Mouse (Mus musculus) embryo, embryonic 9.5 days (tissue): ENCODE results near the gene Tbx2.

Source experiments
- DNase-seq: peaks from one replicate; pipeline ENCODE4 v3.0.0-alpha.2; 2017; ENCODE audit errors: extremely low spot score

Tbx2 gene

DNA sequence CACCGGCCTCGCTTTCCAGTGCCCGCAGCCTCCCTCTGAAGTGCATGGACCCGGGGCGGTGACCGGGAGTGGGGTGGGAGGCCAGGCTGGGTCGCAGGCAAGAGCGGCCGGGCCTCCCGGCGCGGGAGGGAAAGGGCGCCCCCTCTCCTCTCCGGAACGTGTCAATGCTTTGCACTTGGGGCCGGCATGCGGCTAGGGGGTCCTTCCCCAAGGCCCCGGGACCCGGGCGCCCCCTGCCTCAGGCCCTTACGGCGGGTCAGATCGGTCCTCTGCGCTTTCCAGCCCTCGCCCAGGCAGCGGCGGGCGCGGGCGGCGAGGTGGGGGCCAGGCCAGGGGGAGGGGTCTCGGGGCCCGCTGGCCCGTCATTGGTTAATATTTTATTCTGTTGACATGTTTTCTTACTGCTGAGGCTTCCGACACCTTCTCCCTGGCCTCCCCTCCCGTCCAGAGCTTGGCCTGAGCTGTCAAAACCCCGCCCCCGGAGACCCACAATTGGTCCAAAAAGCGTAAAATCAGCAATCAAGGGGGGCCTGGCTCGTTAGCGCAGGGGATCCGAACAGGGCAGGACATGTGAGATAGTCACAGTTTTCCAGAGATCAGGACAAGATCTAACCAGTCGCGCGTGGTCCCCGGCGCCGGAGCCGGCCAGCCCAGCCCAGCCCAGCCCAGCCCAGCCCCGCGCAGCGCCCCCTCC is at the start of gene Tbx2:
TSS of gene Tbx2 (plus strand) at position 321 of the 694 bp plus-strand sequence.
- DNase-seq, result peak; percentile 86

DNA sequence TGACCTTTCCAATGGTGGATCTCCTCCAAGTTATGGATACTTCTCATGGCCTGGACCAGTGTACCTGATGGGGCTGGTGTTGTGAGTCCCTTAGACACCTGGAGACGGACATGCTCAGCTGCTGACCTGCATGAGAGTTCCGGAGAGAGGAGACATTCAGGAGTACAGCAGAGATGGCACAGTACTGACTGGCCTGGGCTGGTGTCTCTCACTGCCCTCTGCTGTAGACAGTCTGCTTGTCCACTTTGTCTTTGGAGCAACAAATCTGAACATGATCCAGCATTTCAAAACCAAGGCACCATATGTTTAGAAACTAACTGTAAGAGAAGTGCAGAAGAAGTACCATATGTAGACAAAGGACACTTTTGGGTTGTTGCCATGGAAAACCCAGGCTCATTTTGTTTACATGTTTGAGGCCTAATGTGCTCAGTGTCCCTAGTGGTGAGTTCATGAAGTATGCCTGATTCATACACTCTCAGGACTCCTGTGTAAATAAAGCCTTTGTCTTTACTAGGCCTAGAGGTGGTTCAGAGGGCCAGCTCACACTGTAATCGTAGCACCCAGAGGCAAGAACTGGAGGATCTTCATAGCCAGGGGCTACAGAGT is 46.1 kb upstream of the Tbx2 start:
- no peak for DNase-seq

DNA sequence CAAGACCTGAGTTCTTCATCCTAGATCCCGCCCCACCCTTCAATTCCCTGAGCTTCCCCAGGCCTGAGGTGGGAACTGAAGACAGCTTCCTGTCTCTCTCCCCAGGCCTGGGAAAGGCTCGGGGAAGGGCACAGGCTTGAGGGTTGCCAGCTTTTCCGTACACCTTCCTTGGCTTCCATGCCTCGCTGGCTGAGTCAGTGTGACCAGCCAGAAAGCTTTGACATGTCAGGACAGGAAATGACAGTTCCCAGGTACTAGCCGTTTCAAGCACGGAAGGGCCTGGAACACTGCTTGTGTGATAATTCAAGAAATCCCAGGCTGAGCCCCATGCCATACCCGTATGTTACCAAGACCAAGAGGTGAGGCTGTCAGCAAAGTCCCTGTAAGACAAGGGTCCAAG is 42.6 kb upstream of the Tbx2 start:
- DNase-seq, result no peak

DNA sequence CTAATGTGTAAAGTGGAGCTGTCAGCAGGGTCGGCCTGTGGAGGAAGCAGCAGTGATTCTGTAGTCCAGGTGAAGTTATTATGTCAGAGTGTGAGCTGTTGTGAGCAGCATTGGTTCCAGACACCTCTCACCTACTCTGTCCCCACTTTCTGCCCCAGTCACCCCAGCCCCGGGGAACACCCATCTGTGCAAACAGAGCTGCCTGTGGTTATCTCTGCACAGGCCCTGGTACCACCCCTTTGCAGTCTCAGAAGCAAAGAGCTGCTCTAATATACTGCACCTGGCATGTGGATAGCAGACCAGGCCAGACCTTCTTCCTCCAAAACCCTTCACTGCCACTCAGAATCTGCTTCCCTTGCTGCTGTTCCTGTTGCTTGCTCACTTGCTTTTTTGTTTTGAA is 42.1 kb upstream of the Tbx2 start:
- no peak for DNase-seq

DNA sequence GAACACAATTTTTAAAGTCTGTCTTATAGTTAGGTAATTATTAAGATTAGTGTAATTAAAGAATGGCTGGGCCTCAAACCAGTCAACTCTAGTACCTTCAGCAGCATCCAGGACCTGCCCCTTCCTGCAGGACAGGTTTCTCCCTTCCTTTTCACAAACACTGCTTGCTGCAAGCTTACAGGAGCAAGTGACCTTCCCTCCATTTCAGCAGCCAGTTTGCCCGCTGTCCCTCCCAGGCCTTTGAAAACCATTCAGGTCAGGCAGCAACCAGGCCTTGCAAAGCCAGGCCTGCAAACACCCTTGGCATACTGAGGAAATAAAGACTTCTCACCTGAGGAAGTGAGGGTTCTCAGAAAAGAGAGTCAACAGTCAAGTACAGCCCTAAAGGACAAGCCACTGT is 41.1 kb upstream of the Tbx2 start:
- no peak for DNase-seq

DNA sequence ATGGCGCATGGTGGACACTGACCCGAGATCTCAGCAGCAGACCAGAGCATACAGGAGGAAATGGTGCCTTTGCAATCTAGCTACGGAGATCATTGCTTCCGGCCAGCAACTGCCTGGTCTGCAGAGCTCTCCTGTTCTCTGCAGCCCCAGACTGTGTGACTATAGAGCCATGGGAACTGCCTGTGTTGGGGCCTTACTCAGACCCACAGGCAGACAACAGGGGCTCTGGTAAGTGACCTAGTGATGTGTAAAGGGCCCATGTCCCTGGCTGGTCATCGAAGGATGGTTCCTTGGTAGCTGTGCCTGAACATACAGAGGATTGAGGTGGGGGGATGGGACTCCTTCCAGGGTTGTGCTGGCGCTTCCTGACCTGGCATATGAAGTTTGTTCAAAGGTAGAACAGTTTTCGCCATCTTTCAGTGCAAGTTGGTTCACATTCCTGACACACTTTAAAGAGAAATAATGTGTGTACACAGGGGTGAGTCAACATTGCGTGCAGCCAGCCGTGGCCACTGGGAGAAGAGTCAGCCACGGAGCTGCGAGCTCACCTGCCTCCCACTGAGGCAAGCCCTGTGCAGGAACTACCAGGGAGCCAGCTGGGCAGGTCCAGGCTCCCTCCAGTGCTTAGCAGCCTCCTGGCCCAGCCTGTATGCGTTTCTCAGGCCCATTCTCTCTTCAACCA is 39.7 kb upstream of the Tbx2 start:
- DNase-seq, result no peak

DNA sequence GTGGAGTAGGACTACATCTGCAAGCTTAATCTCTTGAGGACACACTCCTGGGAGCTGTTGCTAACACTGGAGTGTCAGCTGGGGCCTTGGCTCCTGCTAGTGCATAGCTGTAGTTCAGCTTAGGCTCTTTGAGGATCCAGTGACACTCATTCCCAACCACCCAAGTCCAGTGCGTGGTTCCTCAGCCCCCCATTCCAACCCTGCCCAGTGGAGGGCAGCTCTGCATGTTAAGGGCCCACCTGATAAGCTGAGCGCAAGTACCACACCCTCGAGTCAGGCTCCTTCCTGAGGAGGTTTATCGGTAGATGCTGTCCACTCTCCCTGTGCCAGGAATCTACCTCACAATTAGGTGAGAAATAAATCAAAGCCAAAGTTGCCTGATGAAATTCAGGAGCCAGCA is 32.9 kb upstream of the Tbx2 start:
- no peak for DNase-seq

DNA sequence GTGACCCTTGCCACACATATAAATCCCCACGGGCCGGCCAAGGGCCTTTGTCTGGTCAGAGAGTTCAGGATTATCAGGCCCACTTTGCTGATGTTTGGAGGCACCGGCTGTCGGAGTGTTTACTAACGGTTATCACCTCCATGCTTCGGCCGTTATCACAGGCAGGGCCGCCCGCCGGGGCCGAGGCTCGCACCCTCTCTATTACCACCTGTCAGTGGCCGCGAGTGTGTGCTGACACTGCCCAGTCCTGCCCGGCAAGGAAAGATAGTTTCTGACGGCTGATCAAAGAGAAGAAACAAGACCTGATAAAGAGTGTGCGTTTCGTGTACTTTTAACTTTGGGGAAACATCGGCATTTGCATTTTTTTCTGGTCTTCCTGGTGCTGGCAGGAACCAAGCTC is 32.5 kb upstream of the Tbx2 start:
- DNase-seq, result no peak

DNA sequence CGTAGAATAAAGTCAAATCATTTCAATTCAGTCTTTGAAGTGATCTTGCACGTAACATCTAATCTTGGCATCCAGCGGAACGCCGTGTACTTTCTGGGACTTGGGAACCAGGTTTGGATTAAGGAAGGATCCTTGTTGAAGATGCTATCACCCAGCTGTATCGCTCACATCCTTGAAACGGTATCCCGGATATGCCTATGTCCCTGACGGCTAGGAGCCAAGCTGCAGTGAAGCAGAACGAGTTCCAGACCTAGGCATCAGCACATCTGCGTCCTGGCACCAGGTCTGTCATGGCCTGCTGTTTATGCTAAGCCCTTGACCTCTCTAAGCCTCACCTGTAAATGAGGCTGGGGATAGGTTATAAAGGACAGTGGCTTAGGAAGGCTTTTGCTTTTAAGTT is 32.0 kb upstream of the Tbx2 start:
- DNase-seq, result no peak

DNA sequence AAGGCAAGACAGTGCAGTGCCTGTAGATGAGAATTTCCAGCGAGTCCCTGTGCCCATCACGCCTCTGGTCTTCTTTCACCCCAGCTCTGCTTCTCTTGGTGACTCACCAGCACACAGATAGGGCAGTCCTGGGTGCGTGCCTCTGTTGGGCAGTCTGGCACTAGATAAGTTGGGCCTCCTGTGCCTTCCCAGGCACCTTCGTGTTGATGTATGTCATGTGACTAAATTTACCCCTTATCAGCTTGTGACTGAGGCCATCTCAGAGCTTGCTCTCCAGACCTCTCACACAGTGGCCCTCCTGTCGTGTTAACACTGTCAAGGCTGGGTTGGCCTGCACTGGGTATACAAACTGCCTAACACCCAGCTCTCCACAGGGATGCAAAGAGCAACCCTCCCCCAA is 28.3 kb upstream of the Tbx2 start:
- no peak for DNase-seq

DNA sequence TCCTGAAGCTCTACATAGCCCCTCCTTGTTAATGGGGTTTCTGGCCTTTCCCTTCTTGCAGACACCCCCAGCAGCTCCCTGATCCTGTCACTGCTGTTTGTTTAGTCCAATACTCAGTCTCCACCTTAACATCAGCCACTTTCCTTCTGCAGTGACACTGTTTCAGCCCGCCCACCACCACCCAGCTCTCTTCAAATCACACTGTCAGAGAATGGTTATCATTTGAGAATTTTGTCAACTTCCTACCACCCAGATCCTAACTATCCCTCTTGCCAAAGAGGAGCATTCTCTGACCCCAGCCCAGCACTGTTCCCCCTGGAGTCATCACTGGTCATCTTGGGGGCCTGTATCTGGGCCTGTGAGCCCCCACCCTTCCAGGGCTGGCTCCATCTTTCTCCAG is 26.6 kb upstream of the Tbx2 start:
- DNase-seq, result no peak

DNA sequence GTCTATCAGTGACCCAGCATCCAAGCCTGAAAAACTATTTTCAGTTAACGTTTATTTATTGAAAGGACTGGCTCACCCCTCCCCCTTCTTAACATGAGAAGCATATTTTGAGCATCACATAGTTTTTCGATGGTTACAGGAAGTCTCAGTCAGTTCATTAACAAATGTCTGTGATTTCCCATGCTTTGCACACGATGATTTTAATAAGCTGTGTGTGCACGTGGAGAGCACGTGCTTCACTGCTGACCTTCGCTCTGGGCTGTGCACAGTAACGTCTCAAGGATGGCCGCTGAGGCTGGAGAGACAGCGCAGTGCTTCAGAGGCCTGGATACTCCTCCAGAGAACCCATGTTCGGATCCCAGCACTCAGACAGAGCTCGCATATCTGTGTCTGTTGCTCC is 25.0 kb upstream of the Tbx2 start:
- DNase-seq, result no peak

DNA sequence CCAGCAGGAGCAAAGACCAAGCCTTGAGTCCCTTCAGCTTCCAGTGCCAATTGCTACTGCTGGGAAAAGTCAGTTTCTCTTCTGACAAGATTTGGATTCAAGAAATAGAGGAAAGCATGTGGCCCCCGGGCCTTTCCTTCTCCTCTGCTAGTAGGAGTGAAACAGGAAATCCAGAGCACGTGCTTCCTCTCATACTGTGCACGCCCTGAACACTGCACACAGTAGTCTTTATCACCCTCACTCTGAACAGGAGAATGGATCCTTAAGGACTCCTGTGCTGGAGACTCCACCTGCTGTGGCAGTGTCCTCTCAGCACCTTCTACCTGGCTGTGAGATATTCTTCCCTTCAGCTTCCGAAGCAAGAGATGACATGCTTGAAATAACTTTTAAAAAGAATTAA is 21.1 kb upstream of the Tbx2 start:
- no peak for DNase-seq

DNA sequence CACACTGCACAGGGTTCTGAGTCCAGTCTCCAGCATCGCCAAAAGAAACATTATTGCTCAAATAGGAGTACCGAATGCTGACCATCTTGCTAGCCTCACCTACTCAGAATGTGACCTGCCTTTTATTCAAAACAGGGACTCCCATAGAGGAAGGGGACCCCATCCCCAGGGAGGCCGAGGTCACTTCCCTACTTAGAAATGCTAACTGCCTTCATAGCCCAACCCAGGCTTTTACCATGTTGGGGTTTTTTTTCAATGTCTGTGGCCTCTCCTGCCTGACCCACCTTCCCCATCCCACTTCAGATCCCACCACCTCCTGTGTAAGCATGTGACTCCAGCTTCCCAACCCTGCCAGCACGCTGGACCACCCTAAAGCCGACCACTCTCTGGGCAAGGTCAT is 20.7 kb upstream of the Tbx2 start:
- DNase-seq, result no peak

DNA sequence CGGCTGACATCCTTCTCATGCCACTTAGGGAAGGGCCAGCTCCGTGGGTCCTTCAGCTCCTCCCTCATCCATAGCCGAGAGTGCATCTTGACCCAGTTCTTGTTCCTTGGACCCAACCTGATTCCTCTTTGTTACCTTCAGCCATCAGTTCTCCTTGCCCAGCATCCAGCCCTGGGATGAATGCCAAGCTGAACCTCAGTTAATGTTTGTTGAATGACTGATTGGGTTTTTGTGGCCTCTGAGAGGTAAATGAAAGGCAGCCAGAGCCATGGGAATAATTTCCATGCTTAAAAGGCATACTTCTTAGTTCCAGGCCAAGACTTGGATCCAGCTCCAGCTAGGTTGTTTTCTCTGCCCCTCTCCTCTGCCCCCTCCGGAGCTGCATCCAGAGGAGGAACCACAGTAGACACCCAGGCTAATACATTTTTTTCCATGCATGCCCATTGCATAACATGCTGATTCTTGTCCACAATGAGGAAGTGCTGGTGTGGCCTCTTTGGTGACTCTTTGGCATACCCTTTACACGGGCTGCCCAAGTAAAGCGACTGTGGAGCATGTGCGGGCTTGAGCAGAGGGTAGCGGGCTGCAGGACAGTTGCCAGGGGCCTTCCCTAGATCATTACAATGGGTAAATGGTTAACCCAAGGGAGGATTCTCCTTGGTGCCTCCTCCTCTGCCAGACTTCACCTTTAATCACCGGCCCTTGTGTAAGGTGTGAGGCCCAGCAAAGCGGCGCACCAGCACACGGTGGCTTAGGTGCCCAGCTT is 20.0 kb upstream of the Tbx2 start:
- DNase-seq, result no peak

DNA sequence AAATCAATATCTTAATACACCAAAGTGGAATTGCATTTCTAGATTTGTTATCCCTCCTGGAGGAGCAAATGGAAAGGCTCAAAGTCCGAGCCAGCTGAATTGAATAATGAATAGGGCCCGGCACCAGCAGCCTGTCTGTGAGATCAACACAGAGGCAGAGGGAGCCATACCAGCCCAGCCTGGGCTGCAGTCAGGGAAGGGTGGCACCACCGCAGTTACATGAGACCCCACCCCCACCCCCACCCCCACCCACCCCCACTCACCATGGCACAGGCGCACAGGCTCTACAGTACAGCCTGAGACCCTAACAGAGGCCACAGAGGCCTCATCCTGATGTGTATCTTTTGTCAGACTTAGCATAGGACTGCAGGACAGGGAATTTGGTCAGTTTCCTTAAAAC is 17.7 kb upstream of the Tbx2 start:
- no peak for DNase-seq

DNA sequence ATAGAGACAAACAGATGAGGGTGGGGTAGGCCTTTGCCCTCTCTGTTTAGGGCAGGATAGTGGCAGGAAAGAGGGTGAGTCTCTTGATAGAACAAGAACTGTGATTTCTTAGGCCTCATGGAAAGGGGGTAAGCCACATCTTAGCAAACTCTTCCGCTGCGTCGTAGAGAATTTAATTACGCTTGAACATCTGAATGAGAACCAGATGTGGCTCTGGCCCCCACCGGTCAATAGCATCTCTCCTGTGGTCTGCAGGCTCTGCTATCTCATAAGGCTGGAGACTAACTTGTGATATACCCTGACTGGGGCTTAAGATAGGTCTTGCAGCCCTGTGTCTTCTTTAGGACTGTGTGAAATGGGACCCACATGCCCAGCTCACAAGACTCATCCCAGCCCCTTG is 15.9 kb upstream of the Tbx2 start:
- DNase-seq, result no peak

DNA sequence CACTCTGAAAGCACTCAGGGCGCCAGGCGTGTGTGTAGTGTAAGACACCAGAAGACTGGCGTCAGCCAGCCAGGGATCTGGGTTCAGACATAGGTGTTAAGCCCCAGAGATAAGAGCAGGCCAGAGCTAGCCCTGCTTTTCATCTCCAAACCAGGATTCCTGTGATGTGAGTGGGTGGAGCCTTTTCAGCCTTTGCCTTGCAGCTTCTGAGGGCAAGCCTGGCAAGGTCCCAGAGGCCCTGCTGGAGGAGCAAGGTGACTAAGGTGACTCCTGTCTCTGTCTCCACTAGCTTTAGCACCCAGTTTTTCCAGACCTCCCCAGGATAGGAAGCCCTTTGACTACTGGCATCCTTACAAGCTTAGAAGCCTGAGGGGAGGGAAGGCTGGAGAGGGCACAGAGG is 13.9 kb upstream of the Tbx2 start:
- DNase-seq, result no peak

DNA sequence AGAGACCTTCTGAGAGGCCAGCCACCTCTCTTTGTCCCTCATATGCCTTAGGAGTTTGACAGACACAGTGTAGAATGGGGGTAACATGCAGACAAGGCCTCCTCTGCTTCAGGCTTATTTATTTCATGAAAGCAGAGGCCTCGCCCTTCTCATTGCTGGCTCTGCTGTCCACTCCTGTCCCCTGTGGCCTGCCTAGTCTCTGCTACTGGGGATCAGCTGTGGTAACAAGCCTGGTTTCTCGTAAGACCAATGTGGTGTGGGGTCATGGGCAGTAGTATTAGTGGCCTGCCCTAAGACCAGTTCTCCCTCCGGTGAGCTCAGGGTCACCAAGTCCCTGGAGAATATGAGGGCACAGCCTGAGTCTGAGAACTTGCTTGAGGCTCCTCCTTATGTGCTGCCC is 11.4 kb upstream of the Tbx2 start:
- no peak for DNase-seq

DNA sequence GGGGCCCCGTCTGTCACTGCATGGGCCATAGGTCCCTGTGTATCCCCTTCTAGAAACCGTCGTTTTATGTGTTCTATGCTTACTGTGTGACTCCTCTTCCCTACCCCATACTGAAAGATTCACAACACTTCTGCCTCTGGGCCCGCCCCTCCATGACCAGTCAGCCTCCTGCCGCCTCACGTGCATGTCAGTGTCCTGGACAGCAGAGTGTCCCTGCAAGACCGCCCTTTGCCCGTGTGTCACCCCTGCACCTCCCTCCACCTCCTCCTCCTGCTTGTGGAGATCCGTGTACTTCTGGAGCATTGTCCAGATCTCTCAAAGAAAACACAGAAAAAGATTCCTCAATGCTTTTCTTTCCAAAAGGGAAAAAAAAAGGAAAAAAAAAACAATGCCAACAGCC is 10.7 kb upstream of the Tbx2 start:
- no peak for DNase-seq

DNA sequence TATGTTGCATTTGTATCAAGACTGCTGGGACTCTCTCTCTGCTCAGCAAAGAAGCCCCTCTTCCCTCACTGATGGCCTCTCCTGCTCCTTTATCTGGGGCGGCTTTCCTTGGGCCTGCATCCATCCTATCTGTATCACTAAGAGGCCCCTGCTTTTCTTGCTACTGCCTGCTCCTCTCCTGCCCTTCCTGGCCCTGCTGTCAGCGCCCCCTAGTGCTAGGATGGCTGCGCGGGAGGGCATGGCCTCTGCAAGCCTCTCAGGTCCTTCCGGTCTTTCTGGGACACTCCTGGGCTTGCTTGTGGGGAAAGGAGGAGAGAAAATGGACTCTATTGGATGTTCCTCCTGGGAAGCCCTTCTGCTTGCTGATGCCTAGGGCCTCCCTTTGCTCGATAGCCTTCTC is 9.2 kb upstream of the Tbx2 start:
- DNase-seq, result peak; percentile 91

DNA sequence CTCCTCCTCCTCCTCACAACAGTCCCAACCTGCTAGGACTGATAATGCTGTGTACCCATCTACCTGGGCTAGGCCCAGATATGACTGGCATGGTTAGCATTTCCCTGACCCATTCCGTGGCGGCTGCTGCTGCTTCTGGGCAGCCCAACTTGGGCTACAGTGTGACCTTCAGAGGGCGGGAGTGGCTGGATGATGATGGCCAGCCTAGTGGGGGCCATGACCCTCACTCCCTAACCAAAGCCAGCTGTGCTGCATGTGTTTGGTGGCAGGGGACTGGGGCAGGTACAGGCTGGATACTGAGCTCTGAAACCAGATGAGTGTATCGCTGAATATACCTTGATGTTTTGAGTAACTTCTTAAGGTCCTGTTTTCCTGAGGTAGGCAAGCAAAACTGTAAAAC is 8.6 kb upstream of the Tbx2 start:
- DNase-seq, result peak; percentile 29

DNA sequence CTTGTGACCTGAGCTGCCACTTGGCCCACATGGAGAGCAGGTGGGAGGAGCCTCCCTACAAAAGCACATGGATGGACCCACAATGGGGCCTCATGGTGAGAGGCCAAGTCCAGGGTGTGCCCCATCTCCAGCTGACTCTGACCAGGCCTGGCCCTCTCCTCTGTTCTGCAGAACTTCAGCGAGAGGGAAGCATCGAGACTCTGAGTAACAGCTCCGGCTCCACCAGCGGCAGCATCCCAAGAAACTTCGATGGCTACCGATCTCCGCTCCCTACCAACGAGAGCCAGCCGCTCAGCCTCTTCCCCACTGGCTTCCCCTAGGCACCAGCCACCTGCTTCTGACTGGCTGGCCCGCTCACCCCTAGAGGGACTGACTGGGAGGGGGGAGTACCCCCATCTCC is 7.3 kb upstream of the Tbx2 start:
- no peak for DNase-seq
